Mouse (Mus musculus) embryonic facial prominence, embryonic 11.5 days (tissue): Measurements from ENCODE around the gene Tspyl3. TPM values are rescaled to one million over a fixed set of nuclear protein-coding genes. Genes with fewer than 3 reads are reported as not detected.

Experiments used
- ATAC-seq: fragments of 200-750 bp; cut with Nextera tagmentation; replicated peaks from 2 replicates; pipeline ENCODE4 v1.8.0; 2017; ENCODE audit warnings: low read depth; ENCODE audit not compliant: insufficient number of reproducible peaks, low FRiP score, low TSS enrichment
- DNase-seq: peaks from one replicate; pipeline ENCODE4 v3.0.0-alpha.2; 2015; ENCODE audit warnings: low spot score
- H3K27ac ChIP-seq: fragments of 300-500 bp; sonication (generic); replicated peaks from 2 replicates; pipeline ENCODE4 v1.5.1; 2014; ENCODE audit warnings: mild to moderate bottlenecking, low read depth, low read length, control low read depth
- H3K27me3 ChIP-seq: fragments of 300-500 bp; sonication (generic); 2 replicates; pipeline ENCODE4 v1.6.1; 2014; ENCODE audit warnings: mild to moderate bottlenecking, low read length, moderate library complexity, mixed read lengths; ENCODE audit not compliant: control insufficient read depth, insufficient read depth
- H3K36me3 ChIP-seq: fragments of 300-500 bp; sonication (generic); replicated peaks from 2 replicates; pipeline ENCODE4 v1.6.1; 2014; ENCODE audit warnings: low read depth, mild to moderate bottlenecking, low read length, moderate library complexity, mixed read lengths; ENCODE audit not compliant: control insufficient read depth, insufficient read depth
- H3K4me1 ChIP-seq: fragments of 300-500 bp; sonication (generic); 2 replicates; pipeline ENCODE4 v1.6.1; 2014; ENCODE audit warnings: low read length, mixed read lengths; ENCODE audit not compliant: control insufficient read depth, insufficient read depth
- H3K4me2 ChIP-seq: fragments of 300-500 bp; sonication (generic); 2 replicates; pipeline ENCODE4 v1.6.1; 2014; ENCODE audit warnings: low read depth, mild to moderate bottlenecking, control low read depth, low read length, moderate library complexity
- H3K4me3 ChIP-seq: fragments of 300-500 bp; sonication (generic); 2 replicates; pipeline ENCODE4 v1.5.1; 2014; ENCODE audit warnings: low read depth, low read length, control low read depth
- H3K9ac ChIP-seq: fragments of 300-500 bp; sonication (generic); replicated peaks from 2 replicates; pipeline ENCODE4 v1.6.1; 2014; ENCODE audit warnings: mild to moderate bottlenecking, control low read depth, low read length
- H3K9me3 ChIP-seq: fragments of 300-500 bp; sonication (generic); replicated peaks from 2 replicates; pipeline ENCODE4 v1.6.1; 2016; ENCODE audit warnings: mild to moderate bottlenecking, low read length, inconsistent platforms, mixed read lengths; ENCODE audit not compliant: control insufficient read depth
- WGBS: fragments of 180-500 bp; shearing (Covaris S2); extraction: QIAGEN DNeasy Blood & Tissue Kit; methylation state at CpG from one replicate; pipeline ENCODE4 v1.1.7; 2014; 5-methylcytosine and 5-hydroxymethylcytosine counted together
- polyA plus RNA-seq: library from polyadenylated mRNA; unstranded; fragments of >200 nt; fragmentation: Nextera tagmentation; extraction: Ambion mirVana; gene quantifications from 2 replicates; pipeline ENCODE4 v1.2.1, GENCODE M21; 2014

Gene Tspyl3
- polyA plus RNA-seq, 1 experiment from 2014 or later: 8.5 TPM

GRCm38 (mm10) chr2:153186176-153186591, 39.1 kb downstream of the Tspyl3 start:
- no peaks in the 10 kb centered on the region for H3K9me3 ChIP-seq
- no peak for DNase-seq
- no peak for ATAC-seq
- no peaks in the 10 kb centered on the region for H3K27me3 ChIP-seq
- WGBS: 67% methylated on average over 2 of the region's 2 CpGs
- H3K27ac ChIP-seq: no peak overlapping the region
- H3K4me1 ChIP-seq: no peaks in the 10 kb centered on the region
- no peak overlapping the region for H3K4me3 ChIP-seq
- H3K4me2 ChIP-seq: no peak overlapping the region
- H3K36me3 ChIP-seq: peaks cover 8% of the 10 kb centered on the region
- no peak overlapping the region for H3K9ac ChIP-seq

DNA sequence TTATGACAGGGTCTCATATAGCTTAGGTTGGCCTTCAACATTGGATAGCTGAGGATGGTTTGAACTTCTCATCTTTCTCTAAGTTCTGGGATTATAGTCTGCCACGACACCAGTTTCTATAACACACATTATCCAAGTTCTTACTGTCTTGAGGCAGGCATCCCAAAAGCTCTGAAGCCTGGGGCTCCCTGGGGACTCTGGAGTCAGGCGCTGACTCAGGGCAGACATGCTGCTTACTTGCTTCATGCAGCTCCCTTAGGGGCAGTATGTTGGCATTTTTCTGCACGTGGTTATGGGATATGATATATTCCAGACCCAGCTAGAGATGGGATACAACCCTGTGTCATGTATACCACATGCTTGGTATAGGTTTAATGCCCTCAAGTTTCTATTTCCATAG, 45.3 kb downstream of the Tspyl3 start:
- Histone ChIP-seq H3K36me3 (no peaks in the 10 kb centered on the region; the same call in 1 of the 2 replicates), H3K4me1 (no peaks in the 10 kb centered on the region), H3K9ac (no peak overlapping the region), H3K27me3 (no peaks in the 10 kb centered on the region), H3K27ac (no peak overlapping the region), H3K4me3 (no peak overlapping the region), H3K9me3 (no peaks in the 10 kb centered on the region), H3K4me2 (no peak overlapping the region)
- WGBS: 90% methylated on average over 3 of the region's 3 CpGs
- DNase-seq (no peak), ATAC-seq (no peak)

DNA sequence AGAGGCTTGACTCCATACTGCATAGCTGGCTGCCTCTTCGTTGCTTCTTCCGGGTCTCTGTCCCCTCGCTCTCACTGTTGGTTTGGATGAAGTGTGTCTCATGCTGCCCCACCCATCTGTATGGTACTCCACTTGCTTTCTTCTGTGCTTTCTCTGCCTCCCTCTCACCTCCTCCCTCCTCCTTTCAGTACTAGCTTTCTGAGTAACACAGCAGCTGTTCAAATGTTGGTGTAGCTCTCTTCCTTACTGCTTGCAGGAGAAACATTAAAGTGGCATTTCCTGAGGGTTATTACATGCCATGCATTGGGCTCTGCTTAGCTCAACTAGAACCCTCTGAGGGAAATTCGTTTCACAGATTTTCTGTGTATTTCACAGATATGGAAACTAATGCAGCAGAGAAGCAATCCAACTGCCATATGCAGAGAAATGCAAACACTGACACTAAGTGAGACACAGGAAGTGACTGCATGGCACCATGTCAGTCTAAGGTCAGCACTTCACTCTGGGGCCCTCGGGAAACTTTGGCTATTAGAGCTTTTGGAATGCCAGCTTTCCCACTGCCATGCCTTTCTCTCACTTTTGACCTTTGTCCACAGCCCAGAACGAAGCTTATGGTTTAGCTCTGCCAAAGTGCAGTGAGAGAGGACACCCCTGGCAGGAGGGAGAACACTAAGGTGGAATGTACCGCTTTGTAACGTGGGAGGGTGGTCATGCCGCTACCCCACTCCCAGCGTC, 45.9 kb downstream of the Tspyl3 start:
- no peak overlapping the region for H3K9ac ChIP-seq
- no peak overlapping the region for H3K4me3 ChIP-seq
- no peaks in the 10 kb centered on the region for H3K9me3 ChIP-seq
- ATAC-seq: no peak
- H3K4me2 ChIP-seq: no peak overlapping the region
- no peaks in the 10 kb centered on the region; the same call in 1 of the 2 replicates for H3K36me3 ChIP-seq
- no peak overlapping the region for H3K27ac ChIP-seq
- H3K4me1 ChIP-seq: no peaks in the 10 kb centered on the region
- no peaks in the 10 kb centered on the region for H3K27me3 ChIP-seq
- DNase-seq: no peak
- WGBS: 79% methylated on average over 10 of the region's 10 CpGs

DNA sequence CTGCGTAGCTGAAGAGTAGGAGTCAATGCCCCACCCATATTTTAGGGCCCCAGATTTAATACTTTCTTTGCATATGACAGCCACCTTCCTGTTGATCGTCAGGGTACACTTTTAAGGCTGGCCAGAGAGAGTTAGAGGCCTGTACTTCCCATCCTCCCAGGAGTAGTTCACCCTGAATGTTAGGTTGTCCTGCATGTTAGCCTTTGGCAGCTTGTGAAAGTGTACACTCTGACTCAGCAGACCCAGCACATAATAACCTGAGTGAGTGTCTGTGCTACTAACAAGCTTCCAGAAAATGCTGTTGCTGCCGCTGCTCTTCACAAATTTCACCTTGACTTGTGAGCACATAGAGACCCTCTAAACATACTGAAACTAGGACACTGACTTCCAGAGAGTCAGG, 48.1 kb downstream of the Tspyl3 start:
- H3K4me3 ChIP-seq: no peak overlapping the region
- no peaks in the 10 kb centered on the region for H3K4me1 ChIP-seq
- WGBS: 84% methylated on average over 3 of the region's 3 CpGs
- no peak for DNase-seq
- no peak overlapping the region for H3K27ac ChIP-seq
- H3K9ac ChIP-seq: no peak overlapping the region
- ATAC-seq: no peak
- no peaks in the 10 kb centered on the region for H3K36me3 ChIP-seq
- no peaks in the 10 kb centered on the region for H3K27me3 ChIP-seq
- H3K9me3 ChIP-seq: no peaks in the 10 kb centered on the region
- H3K4me2 ChIP-seq: no peak overlapping the region

- WGBS: 62% methylated on average over 8 of the region's 8 CpGs
- no peak for ATAC-seq
- Histone ChIP-seq H3K9me3 (no peaks in the 10 kb centered on the region), H3K4me2 (no peak overlapping the region), H3K4me1 (no peaks in the 10 kb centered on the region), H3K4me3 (no peak overlapping the region), H3K27ac (no peak overlapping the region), H3K36me3 (no peaks in the 10 kb centered on the region), H3K27me3 (no peaks in the 10 kb centered on the region), H3K9ac (no peak overlapping the region)
- no peak for DNase-seq
Observed at GRCm38 (mm10) chr2:153175995-153176570, 49.2 kb downstream of the Tspyl3 start.

Other genes with a start within 250 kb of the Tspyl3 start
- gene Pdrg1, start 210.0 kb downstream of the Tspyl3 start, polyA plus RNA-seq: 71.4 and 75.6 TPM in 2 replicates
- gene Xkr7, start 193.6 kb downstream of the Tspyl3 start, polyA plus RNA-seq: 0.07 and 0.36 TPM in 2 replicates
- gene Ccm2l, start 159.5 kb downstream of the Tspyl3 start, polyA plus RNA-seq: 1.3 and 1.7 TPM in 2 replicates
- 1.8 TPM in 2 replicates for gene Hck, start 117.0 kb downstream of the Tspyl3 start, polyA plus RNA-seq
- gene Tm9sf4, start 64.1 kb downstream of the Tspyl3 start, polyA plus RNA-seq: 82.2 and 84.0 TPM in 2 replicates
- gene Plagl2, start 16.0 kb upstream of the Tspyl3 start, polyA plus RNA-seq: 26.9 and 27.4 TPM in 2 replicates
- gene Pofut1, start 16.1 kb upstream of the Tspyl3 start, polyA plus RNA-seq: 7.5 and 8.0 TPM in 2 replicates
- 6.9 and 7.6 TPM in 2 replicates for gene Kif3b, start 66.0 kb upstream of the Tspyl3 start, polyA plus RNA-seq
- 20.4 and 21.0 TPM in 2 replicates for gene Asxl1, start 120.4 kb upstream of the Tspyl3 start, polyA plus RNA-seq